Mouse (Mus musculus): Measurements from ENCODE around the gene Tmub1.

The Tmub1 gene

GRCm38 (mm10) chr5:24453283-24453984, 5.8 kb upstream of the Tmub1 start:
- peak; percentile 85 for DNase-seq

DNA sequence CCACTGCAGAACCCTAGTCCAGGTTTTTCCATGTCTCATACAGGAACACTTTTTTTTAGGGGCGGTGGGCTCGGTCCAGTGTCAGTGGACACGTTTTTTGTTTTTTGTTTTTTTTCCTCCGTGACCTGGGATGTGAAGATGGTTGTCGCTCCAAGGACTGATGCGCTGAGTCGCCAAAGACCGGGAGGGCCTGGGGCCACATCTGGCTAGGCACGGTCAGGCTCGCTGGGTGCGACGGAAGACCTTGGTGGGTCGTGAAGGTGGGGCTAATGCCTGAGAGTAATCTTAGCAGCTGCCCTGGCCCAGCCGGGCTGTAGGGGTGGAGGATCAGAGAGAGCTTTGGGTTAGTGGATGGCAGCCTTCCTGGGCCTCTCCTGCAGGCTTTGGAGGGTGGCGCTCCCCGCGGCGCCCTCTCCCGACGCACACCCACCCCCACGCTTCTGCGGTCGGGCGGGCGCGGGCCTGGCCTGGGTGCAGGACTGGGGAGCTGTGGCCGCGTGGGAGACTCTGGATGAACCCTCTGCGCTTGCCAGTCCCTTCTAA, 5.1 kb upstream of the Tmub1 start:
- peak; percentile 44 to 63 for DNase-seq

GRCm38 (mm10) chr5:24452030-24452690, 4.5 kb upstream of the Tmub1 start, which contains the start of gene Agap3:
TSS of gene Agap3 (plus strand) at chr5:24452177.
- peak; percentile 52 to 60 for DNase-seq

DNA sequence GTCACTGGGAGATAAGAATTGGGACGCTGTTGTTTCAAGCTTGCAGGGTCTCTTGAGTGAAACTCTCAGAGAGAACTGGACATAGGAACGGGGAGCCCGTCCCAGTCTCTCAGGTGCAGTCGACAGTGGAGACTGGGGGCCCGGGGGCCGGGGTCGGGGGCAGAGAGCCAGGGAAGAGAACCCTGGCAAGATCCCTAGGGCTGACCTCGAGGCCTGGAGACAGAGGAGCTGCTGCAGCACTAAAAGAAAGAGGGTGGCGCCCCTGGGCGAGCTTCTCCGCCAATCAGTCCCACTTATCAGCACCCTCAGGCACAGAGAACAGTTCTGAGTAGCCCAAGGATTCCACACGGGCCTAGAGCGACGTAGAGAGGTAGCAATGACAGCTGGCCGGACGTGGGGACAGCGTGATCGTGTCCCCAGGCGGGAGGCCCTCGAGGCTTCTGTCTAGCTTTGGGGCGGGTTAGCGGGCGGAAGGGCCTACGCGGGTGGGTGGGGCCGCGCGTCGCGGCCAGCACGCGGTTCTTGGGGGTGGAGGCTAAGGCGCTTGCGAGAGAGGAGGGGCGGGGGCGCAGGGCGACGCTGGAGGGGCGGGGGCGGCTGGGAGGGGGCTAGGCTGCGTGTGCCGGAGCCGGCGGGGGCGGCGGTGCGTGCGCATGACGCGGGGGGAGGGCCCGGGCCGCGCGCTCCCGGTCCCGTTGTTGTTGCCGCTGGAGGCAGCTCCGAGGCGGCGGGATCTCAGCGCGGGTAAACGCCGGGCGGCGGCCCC, 3.8 kb upstream of the Tmub1 start:
- peak; percentile 86 to 92 for DNase-seq

GRCm38 (mm10) chr5:24446630-24447029, 1.0 kb downstream of the Tmub1 start:
- DNase-seq = no peak

GRCm38 (mm10) chr5:24445428-24446080, 2.1 kb downstream of the Tmub1 start:
- DNase-seq = no peak

- peak; percentile 95 to 97 for DNase-seq
These were observed 2.8 kb downstream of the Tmub1 start, which contains the start of gene Fastk for GRCm38 (mm10) chr5:24444746-24445427. TSS of gene Fastk (minus strand) at chr5:24445287.

DNA sequence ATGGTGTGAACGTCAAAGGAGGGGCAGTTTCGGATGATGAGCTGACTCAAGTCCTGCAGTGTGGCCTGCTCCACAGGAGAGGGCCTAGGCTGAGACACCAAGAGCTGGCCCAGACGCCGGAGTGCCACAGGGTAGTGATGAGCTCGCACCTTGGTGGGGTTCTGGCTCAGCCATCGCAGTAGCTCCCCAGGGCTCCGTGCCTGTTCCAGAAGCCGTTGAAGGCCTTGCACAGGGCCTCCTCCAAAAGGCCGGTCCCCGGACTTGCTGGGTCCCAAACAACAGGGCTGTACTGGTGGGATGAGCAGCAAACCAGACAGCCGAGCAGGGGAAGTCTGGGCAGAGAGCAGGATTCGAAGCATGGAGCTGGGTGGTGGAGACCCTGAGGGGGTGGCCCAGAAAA, 3.7 kb downstream of the Tmub1 start:
- DNase-seq = no peak

GRCm38 (mm10) chr5:24443204-24443603, 4.5 kb downstream of the Tmub1 start:
- DNase-seq = no peak

GRCm38 (mm10) chr5:24442029-24442428, 5.6 kb downstream of the Tmub1 start:
- no peak for DNase-seq

GRCm38 (mm10) chr5:24441187-24441586, 6.5 kb downstream of the Tmub1 start:
- no peak for DNase-seq

DNA sequence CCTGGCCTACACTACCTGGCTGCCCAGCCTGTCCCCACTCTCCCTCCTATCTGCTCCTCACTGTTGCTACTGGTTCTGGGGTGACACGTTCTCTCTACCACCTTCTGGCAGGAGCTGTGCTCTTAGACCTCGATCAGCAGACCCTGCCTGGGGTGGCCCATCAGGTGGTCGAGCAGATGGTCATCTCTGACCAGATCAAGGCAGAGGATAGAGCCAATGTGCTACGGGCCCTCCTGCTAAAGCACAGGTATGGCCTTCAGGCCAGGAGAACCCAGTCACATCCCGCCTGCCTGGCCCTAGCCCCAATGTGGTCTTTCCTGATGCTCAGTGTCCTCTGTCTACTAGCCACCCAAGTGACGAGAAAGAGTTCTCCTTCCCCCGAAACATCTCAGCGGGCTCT, 13.7 kb downstream of the Tmub1 start:
- DNase-seq = no peak

- no peak for DNase-seq
These were observed 19.1 kb downstream of the Tmub1 start for GRCm38 (mm10) chr5:24428596-24428995.

DNA sequence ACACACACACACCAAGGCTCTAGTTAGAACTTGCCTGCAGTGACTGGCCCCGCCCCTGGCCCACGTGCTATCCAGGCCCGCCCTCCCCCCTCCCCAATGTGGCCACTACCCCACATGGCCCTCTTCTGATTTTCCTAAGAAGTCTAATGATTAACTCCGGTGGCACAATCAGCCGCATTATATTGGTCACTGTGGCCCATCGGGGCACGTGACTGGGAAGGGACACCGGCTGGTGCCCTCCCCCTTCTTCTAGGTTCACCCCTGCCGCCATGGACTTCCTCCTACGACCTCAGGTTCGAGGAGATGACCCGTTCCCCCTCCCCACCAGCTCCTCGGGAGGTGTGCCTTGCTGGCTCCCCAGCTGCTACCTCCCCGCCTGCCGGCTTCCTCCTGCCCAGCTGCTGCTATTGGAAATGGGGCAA, 19.7 kb downstream of the Tmub1 start:
- no peak for DNase-seq

GRCm38 (mm10) chr5:24427285-24427633, 20.4 kb downstream of the Tmub1 start:
- DNase-seq = no peak

DNA sequence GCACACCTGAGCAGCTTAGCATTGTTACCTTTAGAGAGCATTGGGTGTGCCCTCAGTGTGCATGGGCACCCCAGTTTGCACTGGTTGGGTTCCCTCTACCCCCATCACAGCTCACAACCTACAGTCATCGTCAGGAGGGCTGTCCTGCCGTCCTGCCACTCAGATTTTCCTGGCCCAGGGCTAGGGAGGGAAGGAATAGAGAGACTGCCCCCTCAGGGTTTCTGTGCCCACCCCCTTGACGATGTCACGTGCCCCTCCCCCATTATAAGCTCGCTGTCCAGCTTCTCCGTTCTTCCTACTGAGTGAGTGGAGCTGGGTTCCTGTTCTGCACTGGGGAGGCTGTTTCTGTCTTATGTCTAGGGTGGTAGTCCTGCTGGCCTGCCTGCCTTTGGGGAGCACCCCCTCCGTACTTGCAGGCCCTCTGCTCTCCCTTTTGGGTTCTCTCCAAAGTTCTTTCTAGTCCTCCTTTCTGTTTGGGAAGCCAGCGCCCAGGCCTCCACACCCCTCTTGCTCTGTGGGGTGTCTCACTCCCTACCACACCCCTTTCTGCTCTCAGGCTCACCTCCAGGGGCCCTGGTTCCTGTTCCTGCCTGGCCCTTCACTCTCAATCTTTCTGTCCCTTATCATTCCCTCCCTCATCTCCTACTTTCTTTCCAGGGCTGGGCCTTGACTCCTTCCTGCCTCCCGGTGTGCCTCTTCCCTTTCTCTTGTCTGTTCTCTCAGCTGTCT, 20.9 kb downstream of the Tmub1 start:
- DNase-seq = no peak

GRCm38 (mm10) chr5:24426037-24426432, 21.6 kb downstream of the Tmub1 start:
- no peak for DNase-seq

DNA sequence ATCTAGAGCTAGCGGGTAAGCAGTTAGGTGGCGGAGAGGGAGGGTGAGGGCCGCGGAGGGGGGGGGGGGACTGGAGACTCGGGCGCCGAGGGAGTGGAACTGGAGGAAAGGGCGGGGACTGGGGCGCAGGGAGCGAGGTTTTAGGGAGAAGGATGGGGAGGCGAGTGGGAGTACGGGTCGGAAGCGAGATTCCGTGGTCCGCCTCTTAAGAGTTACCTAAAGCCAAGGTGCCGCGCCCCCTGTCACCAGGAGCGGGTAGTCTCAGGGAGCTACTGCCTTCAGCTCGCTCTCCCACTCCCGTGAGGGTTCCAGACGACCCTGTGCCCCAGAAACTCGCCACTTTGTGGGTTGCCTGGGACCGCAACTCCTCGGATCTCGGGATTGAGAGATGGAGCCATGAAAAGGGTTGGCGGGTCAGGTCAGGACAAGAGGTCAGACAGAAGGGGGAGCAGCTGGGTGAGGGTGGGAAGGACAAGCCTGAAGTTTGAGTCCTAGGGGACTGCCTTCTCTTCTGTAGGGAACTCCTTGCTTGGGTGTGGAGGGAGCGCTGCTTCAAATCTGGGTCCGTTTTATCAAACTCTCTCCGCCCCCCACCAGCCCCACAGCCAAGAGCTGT, 22.1 kb downstream of the Tmub1 start:
- DNase-seq = peak in 1 of 2 experiments; percentile 57

GRCm38 (mm10) chr5:24424861-24425411, 22.7 kb downstream of the Tmub1 start:
- DNase-seq = peak; percentile 65 to 81

DNA sequence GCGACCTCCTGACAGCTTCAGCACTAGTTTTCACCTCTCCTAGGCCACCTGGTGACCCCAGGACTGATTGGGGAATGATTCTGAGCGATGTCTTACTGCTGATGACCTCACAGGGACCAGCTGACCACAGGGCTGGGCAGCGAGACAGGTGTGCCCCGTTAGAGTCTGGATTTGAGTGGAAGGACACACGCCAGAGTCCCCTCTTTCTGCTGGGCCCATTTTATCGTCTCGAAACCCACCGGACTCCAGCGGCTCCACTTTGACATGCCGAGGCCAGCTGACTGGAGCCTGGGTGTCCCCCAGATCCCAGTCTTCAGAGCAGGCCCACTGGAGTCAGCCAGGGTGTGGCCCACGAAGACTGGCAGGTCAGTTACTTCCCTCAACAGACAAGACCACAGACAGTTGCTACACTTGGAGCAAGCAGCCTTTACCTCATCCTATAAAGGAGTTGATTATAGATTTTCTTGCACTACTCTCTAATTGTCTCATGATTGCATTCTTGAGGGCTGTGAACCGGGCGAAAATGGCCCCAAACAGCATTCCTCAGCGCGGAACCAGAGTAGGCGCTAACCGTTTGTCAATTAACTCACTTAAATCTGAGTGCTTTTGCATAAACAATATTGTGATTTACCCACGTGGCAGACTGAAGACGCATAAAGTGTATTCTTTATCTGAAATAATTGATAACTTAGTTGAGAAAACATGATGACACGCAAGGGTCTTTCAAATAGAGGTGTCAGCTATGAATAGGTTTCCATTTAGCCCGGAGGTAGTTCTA, 23.5 kb downstream of the Tmub1 start:
- no peak for DNase-seq

Measured in cerebellum, adult 18-20 months (tissue).